Mouse (Mus musculus) naive thymus-derived CD4-positive, alpha-beta T cell, adult 2 months (primary cell): Measurements from ENCODE around the gene Pop7.

ENCODE experiments used
- DNase-seq: peaks from one replicate; pipeline ENCODE4 v3.0.0-alpha.2; 2011; ENCODE audit warnings: low read depth

Pop7 gene

DNA sequence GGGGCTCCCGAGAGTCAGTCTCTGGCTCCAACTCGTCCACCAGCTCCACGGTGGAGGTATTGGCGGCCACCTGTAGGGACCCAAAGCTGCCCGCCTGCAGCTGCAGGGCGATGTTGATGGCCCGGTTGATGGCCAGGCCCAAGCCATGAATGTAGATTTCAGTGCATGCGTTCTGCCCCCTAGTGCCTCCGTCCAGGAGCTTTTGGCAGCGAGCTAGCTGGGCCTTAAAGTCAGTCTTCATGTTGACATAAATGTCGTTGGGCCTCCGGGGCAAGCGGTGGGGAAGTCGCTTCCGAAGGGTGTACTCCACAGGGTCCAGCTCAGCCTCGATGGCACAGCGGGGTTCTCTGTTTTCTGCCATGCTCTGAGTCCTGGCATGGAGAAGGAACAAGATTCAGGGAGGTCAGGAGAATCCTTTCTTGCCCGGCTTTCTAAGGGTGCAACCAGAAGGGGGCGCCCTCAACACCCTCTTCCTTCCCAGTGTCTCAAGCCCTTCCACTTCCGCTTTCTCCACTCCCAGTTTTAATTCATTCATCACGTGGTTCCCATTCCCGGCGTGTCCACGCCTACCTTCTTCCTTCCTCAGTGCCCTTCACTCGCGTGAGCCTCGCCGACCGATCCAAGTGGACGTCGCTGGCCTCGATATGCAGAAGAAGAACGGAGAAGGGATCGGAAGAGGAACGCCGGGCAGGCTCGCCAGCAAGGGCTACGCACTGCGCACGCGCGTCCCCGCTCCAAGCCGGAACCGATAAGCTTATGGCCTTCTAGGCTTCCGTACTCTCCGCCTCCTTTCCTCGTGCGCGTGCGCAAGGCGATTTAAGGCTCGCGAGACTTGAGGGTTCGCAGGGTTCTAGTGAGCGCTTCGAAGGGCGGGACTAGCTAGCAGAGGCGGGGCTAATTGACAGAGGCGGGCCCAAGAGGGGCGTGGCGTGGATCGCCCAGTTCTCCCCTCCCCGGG is at the start of gene Pop7:
Gene Pop7, minus strand, starts transcription at position 810 of the 958 bp plus-strand sequence.
- DNase-seq, result peak; percentile 100

DNA sequence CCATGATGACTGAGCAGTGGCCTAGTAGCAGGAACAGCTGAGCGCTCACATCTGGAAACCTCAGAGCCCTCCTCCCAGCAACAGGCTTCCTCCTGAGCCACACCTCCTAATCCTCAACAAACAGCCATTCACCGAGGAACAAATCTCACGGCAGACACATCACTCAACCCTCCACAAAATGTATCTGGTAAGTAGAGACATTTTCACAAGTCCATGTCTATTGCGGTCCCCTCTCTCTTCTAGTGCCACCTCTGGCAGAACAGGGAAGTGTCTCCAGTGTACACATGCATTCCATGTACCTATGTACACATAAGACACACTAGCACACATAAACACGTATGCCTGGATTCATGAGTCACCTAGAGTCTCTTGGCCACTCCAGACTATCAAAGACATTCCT is 48.8 kb upstream of the Pop7 start:
- peak; percentile 36 for DNase-seq

DNA sequence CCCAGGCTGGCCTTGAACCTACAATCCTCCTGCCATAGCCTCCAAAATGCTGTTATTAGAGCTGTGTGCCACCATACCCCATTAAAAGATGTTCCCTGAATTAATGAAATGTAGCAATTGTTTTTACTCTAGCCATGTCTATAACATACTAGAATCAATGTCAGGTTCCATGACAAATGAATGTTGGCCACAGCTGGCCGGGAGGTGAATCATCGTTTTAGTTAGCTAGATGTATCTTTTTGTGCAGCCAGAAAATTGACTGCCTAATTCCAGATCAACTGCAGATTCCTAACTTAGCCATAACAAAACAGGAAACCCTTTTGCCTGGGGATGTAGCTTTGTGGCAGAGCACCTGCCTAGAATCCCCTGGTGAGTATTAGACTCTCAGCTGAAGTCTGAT is 47.5 kb upstream of the Pop7 start:
- DNase-seq, result no peak

DNA sequence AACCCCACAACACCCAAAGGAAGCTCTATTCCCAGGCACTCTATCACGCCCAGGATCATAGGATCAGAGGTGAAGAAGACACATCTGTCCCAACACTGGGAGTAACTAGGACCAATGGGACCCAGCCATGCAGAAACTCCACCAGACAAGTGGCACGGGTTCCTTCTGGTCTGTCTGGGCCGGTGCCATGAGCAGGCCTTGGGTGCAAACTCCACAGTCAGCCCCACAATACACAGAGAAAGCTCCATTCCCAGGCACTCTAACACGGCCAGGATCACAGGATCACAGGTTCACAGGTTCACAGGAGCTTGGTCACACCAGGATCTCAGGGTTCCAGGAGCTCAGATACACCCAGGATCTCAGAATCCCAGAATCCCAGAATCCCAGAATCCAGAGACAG is 43.3 kb upstream of the Pop7 start:
- no peak for DNase-seq

DNA sequence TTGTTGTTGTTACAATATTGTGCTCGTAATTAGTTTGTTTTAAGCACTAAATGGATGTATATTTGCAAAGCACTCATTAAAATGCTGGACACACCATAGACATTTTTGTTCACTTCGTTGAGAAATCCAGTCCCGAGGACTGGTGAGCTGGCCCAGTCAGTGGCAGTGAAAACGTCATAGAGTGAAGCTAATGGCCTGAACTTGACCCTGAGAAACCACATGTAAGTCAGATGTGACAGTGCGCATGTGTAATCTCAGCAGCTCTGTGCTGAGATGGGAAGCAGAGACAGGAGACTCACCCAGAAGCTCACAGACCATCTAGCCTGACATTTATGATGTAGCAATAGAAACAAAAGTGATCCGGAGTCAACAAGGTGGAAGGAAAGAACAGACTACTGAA is 42.6 kb upstream of the Pop7 start:
- no peak for DNase-seq

DNA sequence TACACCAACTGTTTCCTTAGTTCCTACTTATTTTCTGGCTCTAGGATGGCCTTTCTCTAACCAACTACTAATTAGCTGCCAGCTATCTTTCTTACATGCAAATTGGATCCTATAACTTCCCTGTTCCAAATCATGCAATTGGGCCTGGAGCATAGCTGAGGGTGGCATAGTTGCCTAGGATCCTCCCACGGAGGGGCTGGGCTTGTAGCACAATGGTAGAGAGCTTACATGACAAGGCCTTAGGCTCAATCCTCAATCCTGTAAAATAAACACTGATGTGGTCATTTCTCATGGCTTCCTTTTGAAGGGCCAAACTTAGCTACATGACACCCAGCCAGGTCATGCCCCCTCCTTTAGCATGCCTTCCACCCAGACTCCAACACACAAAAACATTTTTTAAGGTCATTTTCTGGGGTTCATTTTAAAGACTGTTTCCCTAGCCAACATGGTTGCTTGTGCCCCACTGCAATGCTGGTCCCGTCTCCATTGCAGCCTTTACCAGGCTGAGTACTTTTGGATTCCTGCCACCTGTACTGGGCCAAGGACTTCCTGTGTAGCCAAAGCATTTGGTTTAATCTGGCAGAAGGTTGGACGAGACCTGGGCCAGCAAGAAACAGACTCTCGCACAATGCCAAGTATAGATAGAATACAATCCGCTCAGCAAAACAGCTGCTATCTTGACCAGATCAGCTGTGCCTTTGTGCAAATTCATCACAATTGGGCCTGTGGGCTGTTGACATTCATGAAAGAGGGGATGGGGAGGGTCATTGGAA is 39.6 kb upstream of the Pop7 start:
- no peak for DNase-seq

DNA sequence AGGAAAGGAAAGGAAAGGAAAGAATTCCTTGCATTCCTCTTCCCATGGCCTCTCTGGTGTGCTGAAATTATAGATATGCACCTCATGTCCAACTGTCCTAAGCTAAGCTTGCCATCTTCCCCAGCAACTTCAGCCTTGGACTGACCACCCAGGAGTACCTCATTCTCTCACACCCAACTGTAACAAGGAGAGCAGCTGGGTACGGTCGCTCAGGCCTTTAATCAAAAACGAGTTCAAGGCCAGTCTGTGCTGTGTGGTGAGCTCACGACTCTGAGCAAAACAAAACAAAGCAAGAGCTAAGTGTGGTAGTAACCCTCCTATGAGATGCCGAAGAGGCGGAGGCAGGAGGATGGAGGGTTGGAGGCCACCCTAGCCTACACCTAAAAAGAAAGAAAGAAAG is 38.7 kb upstream of the Pop7 start:
- no peak for DNase-seq

- no peak for DNase-seq
These were observed 37.0 kb upstream of the Pop7 start for GRCm38 (mm10) chr5:137539291-137539801.

GRCm38 (mm10) chr5:137537461-137537860 is 35.1 kb upstream of the Pop7 start:
- no peak for DNase-seq

GRCm38 (mm10) chr5:137535318-137535717 is 33.0 kb upstream of the Pop7 start:
- DNase-seq, result no peak

GRCm38 (mm10) chr5:137534762-137535161 is 32.4 kb upstream of the Pop7 start:
- no peak for DNase-seq

GRCm38 (mm10) chr5:137533117-137533827 is 31.0 kb upstream of the Pop7 start, which contains the start of the genes Epo and Gnb2:
TSS of gene Epo (minus strand) at chr5:137533242.
TSS of gene Gnb2 (minus strand) at chr5:137533510.
- DNase-seq, result peak; percentile 99

GRCm38 (mm10) chr5:137532808-137533116 is 30.4 kb upstream of the Pop7 start:
- DNase-seq, result no peak

- peak; percentile 53 for DNase-seq
These were observed 30.0 kb upstream of the Pop7 start for GRCm38 (mm10) chr5:137532131-137532807.

- DNase-seq, result no peak
These were observed 29.3 kb upstream of the Pop7 start for GRCm38 (mm10) chr5:137531414-137532130.

DNA sequence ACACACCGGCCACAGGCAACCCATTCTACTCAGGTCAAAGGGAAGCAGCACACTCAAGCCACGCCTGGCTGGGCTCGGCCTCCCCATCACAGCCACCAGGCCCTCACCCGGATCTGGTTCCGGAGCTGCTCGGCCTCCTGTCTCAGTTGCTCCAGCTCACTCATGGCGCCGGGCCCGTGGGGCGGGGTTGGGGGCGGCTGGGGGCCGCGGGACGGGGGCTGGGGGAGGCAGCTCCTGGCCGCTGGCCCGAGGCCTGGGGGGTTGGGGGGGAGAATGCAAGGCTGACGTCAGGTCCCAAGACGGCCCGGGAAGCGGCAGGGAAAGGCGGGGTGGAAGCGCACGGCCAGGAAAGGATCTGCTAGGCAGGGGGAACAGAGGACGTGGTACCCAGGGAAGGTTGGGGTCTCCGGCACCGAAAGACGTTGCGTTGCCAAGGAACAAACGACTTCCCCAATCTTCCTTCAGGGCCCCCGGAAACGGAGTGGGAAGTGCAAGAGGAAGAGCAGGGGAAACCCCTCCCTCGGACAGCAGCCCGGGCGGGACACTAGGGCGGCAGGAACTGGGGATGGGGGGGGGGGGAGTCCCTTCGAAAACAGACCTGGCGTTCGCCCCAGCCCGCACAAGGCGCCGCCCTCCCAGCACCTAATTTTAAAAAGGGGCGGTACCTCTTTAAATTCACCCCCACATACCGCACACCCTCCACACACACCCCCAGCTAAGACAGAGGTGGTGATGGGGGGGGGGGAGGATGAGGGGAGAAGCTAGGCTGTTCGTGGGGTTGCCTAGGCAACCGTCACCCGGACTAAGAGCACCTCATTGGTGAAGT is 28.5 kb upstream of the Pop7 start:
- peak; percentile 73 for DNase-seq

GRCm38 (mm10) chr5:137530075-137530474 is 27.8 kb upstream of the Pop7 start:
- no peak for DNase-seq

DNA sequence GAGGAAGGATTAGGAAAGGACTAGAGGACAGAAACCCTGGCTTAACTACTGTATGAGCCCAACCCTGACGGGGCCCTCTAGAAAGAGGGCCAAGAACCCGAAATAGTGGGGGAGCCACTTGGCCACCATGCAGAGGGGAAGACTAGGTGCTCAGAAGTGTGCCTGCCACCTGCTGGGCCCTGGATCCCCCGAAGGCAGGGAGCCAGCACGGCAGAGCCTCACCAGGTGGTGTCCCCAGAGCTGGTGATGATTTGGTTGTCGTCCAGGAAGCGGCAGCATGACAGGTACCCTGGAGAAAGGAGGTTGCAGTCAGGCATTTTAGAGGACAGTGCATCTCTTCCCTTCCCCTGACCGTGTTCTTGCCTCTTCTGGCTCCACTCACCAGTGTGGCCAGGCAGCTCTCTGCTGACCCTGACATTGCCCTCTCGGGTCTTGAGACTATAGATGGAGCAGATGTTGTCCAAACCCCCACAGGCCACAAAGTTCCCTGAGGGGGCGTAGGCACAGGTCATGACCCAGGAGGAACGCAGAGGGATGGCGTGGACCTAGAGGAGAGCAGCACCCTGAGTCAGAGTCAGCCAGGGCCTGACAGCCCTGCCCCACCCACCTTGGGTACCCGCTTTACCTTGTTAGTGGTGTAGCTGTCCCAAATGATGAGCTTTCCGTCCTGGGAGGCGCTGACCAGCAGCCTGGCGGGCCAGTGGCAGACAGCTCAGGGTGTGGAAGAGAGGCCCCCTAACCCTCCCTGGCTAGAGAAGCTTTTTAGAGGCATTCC is 27.1 kb upstream of the Pop7 start:
- DNase-seq, result no peak

DNA sequence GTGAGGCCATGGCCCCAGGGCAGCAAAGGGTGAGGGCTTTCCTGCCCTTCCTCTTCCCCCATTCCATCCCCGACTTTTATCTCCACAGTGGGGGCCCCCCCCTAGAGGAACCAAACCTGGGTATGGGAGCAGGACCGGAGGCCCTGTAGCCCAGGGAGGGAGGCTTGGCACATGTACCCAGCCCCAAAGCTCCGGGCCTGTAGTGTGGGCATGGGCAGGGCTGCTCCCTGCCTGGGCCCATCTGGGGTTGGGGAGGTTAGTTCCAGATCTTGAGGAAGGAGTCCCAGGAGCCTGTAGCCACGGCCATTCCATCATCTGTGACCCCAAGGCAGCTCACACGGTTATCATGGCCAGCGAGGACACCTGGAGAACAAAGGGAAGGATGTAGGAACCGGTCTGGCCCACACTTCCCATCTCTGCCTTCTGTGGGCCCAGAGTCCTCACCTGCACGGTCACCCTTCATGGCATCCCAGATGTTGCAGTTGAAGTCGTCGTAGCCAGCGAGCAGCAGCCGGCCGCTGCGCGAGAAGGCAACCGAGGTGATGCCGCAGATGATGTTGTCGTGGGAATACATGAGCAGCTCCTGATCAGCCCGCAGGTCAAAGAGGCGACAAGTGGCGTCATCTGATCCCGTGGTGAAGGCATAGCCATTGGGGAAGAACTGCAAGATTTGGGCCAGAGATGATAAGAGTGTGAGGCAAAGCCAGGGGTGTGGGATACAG is 26.1 kb upstream of the Pop7 start:
- no peak for DNase-seq
